ENCODE assay signal across 23 mouse cellular contexts in the genomic region with DNA sequence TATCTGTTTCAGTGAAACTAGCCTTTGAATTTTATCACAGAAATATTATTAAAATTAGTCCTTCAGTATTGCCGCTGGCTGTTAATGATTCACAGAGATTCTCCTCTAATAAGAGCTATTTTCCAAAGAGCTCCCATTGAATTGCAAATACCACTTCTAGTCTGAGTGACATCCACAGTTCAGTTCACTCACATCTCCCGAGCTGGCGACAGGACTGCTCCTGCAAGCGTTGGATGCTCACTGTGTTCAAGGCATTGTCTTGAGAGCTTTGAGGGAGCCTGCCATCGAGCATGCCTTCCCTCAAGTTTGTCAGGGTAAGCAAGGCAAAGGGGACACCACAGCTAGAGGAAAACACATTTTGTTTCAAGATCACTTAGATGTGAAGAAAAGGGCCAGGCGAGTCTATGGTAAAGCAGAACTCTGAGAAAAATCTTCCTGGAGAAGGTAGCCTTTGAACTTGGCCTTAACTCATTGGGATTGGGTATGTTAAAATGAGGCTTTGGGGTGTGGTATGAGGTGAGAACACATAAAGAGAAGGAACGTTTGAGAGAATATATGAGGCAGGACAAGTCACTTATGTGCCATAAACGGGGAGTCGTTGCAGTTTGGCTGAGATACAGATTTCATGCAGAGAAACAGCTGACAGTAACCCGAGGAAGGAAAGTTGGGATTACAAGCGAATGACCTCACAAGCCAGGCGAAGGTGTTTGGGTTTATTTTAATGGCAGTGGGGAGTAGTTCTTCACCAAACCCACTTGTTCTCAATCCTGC.
"Had no signal": no experiment of that assay in that cellular context is flagged by ENCODE, and none has a peak within 500 bp of the region (broad histone marks: within the 10 kb centered on the region; RNA-seq: fewer than 3 reads in every experiment).

No protein-coding gene starts in this region.

- ATAC-seq: liver, postnatal 0 days; lung, postnatal 0 days; midbrain, embryonic 13.5 days had no signal

- H3K4me2 ChIP-seq: limb, embryonic 15.5 days; liver, embryonic 11.5 days; lung, embryonic 14.5 days; midbrain, embryonic 13.5 days; neural tube, embryonic 12.5 days; neural tube, embryonic 15.5 days had no signal

- H3K4me1 ChIP-seq: limb, embryonic 15.5 days; megakaryocyte, embryonic 14.5 days; neural tube, embryonic 12.5 days; neural tube, embryonic 15.5 days had no signal

- H3K36me3 ChIP-seq: limb, embryonic 15.5 days; midbrain, embryonic 10.5 days; midbrain, embryonic 13.5 days; neural tube, embryonic 12.5 days; neural tube, embryonic 15.5 days had no signal

- H3K27ac ChIP-seq: kidney, postnatal 0 days; left cerebral cortex, adult 2 months; limb, embryonic 15.5 days; liver, embryonic 14.5 days; midbrain, embryonic 10.5 days; midbrain, embryonic 13.5 days; neural tube, embryonic 12.5 days; neural tube, embryonic 15.5 days; stomach, postnatal 0 days had no signal

- H3K27me3 ChIP-seq: limb, embryonic 15.5 days; megakaryocyte, embryonic 14.5 days; midbrain, embryonic 13.5 days; neural tube, embryonic 12.5 days; neural tube, embryonic 15.5 days had no signal

- H3K4me3 ChIP-seq: left cerebral cortex, adult 2 months; limb, embryonic 15.5 days; megakaryocyte, embryonic 14.5 days; midbrain, embryonic 10.5 days; midbrain, embryonic 13.5 days; neural tube, embryonic 12.5 days; neural tube, embryonic 15.5 days had no signal

- H3K9ac ChIP-seq: limb, embryonic 15.5 days; liver, embryonic 14.5 days; liver, postnatal 0 days; lung, embryonic 14.5 days; midbrain, embryonic 13.5 days; neural tube, embryonic 12.5 days; neural tube, embryonic 15.5 days had no signal

- H3K9me3 ChIP-seq: limb, embryonic 15.5 days; midbrain, embryonic 10.5 days; midbrain, embryonic 13.5 days; neural tube, embryonic 12.5 days; neural tube, embryonic 15.5 days had no signal

- DNase-seq: kidney, postnatal 25 days; layer of hippocampus, postnatal 36 days; liver, postnatal 0 days; lung, embryonic 14.5 days; lung, postnatal 36 days; right cerebral cortex, adult 18-20 months; right cerebral cortex, postnatal 14 days; right cerebral cortex, postnatal 4 days; thymus, adult 2 months; thymus, postnatal 14 days; thymus, postnatal 4 days had no signal
